Mouse (Mus musculus) hindbrain, postnatal 0 days (tissue): ENCODE data around the gene Flii. TPM values are rescaled to one million over a fixed set of nuclear protein-coding genes. Genes with fewer than 3 reads are reported as not detected.

Experiments used
- ATAC-seq: fragments of 200-750 bp; cut with Nextera tagmentation; 2 replicates; pipeline ENCODE4 v1.8.0; 2017; ENCODE audit warnings: mild to moderate bottlenecking, moderate TSS enrichment, moderate library complexity
- DNase-seq: peaks from one replicate; pipeline ENCODE4 v3.0.0-alpha.2; 2015; ENCODE audit warnings: low spot score
- H3K27ac ChIP-seq: fragments of 300-500 bp; sonication (generic); 2 replicates; pipeline ENCODE4 v1.5.1; 2014; ENCODE audit warnings: mild to moderate bottlenecking
- H3K27me3 ChIP-seq: fragments of 300-500 bp; sonication (generic); 2 replicates; pipeline ENCODE4 v1.6.1; 2014; ENCODE audit warnings: low read length, mixed read lengths; ENCODE audit not compliant: insufficient read depth
- H3K36me3 ChIP-seq: fragments of 300-500 bp; sonication (generic); 2 replicates; pipeline ENCODE4 v1.6.1; 2014; ENCODE audit warnings: low read length, mixed read lengths; ENCODE audit not compliant: insufficient read depth
- H3K4me1 ChIP-seq: fragments of 300-500 bp; sonication (generic); 2 replicates; pipeline ENCODE4 v1.6.1; 2014; ENCODE audit warnings: antibody characterized with exemption, low read length, mixed read lengths; ENCODE audit not compliant: insufficient read depth
- H3K4me2 ChIP-seq: fragments of 300-500 bp; sonication (generic); 2 replicates; pipeline ENCODE4 v1.6.1; 2014; ENCODE audit warnings: low read depth, mild to moderate bottlenecking, low read length, moderate library complexity, mixed read lengths
- H3K4me3 ChIP-seq: fragments of 300-500 bp; sonication (generic); 2 replicates; pipeline ENCODE4 v1.5.1; 2014; ENCODE audit warnings: low read length
- H3K9ac ChIP-seq: fragments of 300-500 bp; sonication (generic); replicated peaks from 2 replicates; pipeline ENCODE4 v1.6.1; 2014; ENCODE audit warnings: mild to moderate bottlenecking, low read length, moderate library complexity, mixed read lengths
- H3K9me3 ChIP-seq: fragments of 300-500 bp; sonication (generic); 2 replicates; pipeline ENCODE4 v1.6.1; 2016; ENCODE audit warnings: low read length, mixed read lengths
- CTCF ChIP-seq: IDR thresholded peaks from 2 replicates; pipeline ENCODE4 v1.5.1; 2016; ENCODE audit warnings: antibody characterized with exemption, control low read depth, low read depth
- WGBS: fragments of 180-500 bp; shearing (Covaris S2); extraction: QIAGEN DNeasy Blood & Tissue Kit; methylation state at CpG from one replicate; pipeline ENCODE4 v1.1.7; 2014; 5-methylcytosine and 5-hydroxymethylcytosine counted together
- polyA plus RNA-seq: library from polyadenylated mRNA; unstranded; fragments of >200 nt; fragmentation: Nextera tagmentation; extraction: Ambion mirVana; gene quantifications from 2 replicates; pipeline ENCODE4 v1.2.1, GENCODE M21; 2015
- total RNA-seq: library from RNA; depleted of rRNA; stranded (reverse); fragments of >200 nt; gene quantifications from 2 replicates; pipeline ENCODE4 v1.2.3, GENCODE M21; 2014

The Flii gene
- total and polyA plus RNA-seq, 2 experiments from 2014 or later = 39.9 to 112 TPM

DNA sequence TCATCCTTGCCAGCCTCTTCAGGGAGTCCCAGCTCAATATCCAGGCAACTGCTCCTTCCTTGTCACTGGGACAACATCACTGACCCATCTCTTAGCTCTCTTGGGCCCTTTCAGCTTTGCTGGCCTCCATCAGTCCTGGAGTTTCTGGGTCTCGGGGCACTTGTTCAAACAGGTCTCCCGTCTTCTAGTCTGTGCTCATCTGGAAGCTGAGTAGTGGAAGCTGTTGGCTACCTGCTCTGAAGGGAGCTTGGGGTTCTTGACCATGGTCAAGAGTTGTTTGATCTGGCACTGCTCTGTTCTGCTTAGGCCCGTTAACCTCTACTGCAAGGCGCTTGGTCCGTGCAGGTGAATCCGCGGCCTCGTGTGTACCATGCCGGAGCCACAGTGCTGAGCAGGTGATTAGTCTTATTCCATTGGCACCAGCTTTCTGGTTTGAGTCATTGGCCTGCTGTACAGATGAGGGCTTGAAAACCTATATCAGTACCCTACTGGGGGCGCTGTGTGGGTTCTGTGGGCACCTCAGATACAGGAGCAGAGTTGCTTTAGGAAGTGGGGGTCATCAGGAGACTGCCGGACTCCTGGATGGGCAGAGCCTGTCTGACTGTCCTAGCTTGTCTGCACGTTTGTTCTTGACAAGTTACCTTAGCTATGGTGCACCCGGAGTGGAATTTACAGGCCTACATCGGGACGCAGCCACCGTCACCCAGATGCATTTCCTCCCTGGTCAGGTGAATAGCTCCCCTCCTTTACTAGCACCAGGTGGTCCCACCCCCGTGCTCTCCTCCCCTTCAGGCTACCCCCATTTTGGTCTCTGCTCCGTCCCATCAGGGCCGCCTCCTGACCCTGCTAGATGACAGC is 22.8 kb downstream of the Flii start:
- Histone ChIP-seq H3K36me3 (peaks cover 41% of the 10 kb centered on the region), H3K4me3 (no peak overlapping the region), H3K9me3 (no peaks in the 10 kb centered on the region), H3K27ac (no peak overlapping the region), H3K27me3 (no peaks in the 10 kb centered on the region), H3K9ac (no peak overlapping the region), H3K4me1 (peaks cover 14% of the 10 kb centered on the region; the same call in 1 of the 2 replicates), H3K4me2 (no peak overlapping the region)
- TF ChIP-seq CTCF = no peak
- DNase-seq = peak; percentile 34
- no peak for ATAC-seq
- WGBS = 87% methylated on average over 19 of the region's 19 CpGs

GRCm38 (mm10) chr11:60703131-60703530 is 23.9 kb downstream of the Flii start:
- no peaks in the 10 kb centered on the region for H3K9me3 ChIP-seq
- peak; percentile 83 for TF ChIP-seq CTCF
- 10% methylated on average over 4 of the region's 4 CpGs for WGBS
- H3K27me3 ChIP-seq = no peaks in the 10 kb centered on the region
- H3K4me3 ChIP-seq = no peak overlapping the region
- DNase-seq = peak; percentile 90
- H3K27ac ChIP-seq = 0 out of 2 replicates have a peak overlapping the region, but pooled peaks have one; percentile 15
- peaks cover 30% of the 10 kb centered on the region for H3K36me3 ChIP-seq
- H3K4me2 ChIP-seq = no peak overlapping the region
- ATAC-seq = peak; percentile 61
- H3K4me1 ChIP-seq = peaks cover 23% of the 10 kb centered on the region; the same call in 1 of the 2 replicates
- H3K9ac ChIP-seq = no peak overlapping the region

- peaks cover 15% of the 10 kb centered on the region; the same call in 1 of the 2 replicates for H3K36me3 ChIP-seq
- no peaks in the 10 kb centered on the region for H3K9me3 ChIP-seq
- no peak overlapping the region for H3K4me3 ChIP-seq
- WGBS = 77% methylated on average over 4 of the region's 4 CpGs
- DNase-seq (no peak), ATAC-seq (no peak)
- H3K9ac ChIP-seq = no peak overlapping the region
- H3K4me1 ChIP-seq = peaks cover 23% of the 10 kb centered on the region; the same call in 1 of the 2 replicates
- H3K27me3 ChIP-seq = no peaks in the 10 kb centered on the region
- H3K4me2 ChIP-seq = no peak overlapping the region
- TF ChIP-seq CTCF = no peak
- H3K27ac ChIP-seq = no peak overlapping the region
Observed at GRCm38 (mm10) chr11:60701611-60702010, 25.5 kb downstream of the Flii start.

- peak; percentile 11; the same call in 1 of the 2 replicates for TF ChIP-seq CTCF
- H3K4me2 ChIP-seq = peak overlapping the region; percentile 92
- H3K4me3 ChIP-seq = peak overlapping the region; percentile 78
- peak overlapping the region; percentile 76; the same call in 1 of the 2 replicates for H3K27ac ChIP-seq
- H3K9me3 ChIP-seq = no peaks in the 10 kb centered on the region
- H3K36me3 ChIP-seq = 0 out of 2 replicates have a peak, but pooled peaks cover 10% of the 10 kb centered on the region
- H3K4me1 ChIP-seq = peaks cover 23% of the 10 kb centered on the region; the same call in 1 of the 2 replicates
- DNase-seq (no peak), ATAC-seq (no peak)
- peak overlapping the region; percentile 78 for H3K9ac ChIP-seq
- H3K27me3 ChIP-seq = no peaks in the 10 kb centered on the region
- WGBS = 15% methylated on average over 12 of the region's 12 CpGs
Observed at GRCm38 (mm10) chr11:60700320-60701185, 26.5 kb downstream of the Flii start.

DNA sequence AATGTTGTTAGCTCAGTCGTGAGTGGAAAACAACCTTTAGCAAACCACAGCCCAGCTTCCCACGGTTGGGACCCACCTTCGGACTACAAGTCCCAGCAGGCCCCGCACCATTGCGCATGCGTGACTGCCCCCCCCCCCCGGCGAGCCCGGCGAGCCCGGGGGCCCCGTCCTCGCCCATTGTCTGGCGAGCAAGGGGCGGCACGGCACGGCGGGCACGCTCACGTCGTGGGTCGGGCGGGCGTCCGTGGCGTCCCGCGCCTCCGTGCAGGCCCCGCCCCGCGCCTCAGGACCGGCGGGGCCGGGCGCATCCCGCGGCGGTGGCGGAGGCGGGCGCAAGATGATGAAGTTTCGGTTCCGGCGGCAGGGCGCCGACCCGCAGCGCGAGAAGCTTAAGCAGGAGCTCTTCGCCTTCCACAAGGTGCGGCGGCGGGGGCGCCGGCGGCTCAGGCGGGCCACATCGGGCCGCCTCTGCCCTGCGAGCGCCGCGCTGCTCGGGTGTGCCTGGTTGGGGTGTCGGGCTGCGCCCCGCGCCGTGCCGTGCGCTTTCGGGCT is 27.5 kb downstream of the Flii start, which contains the start of gene Llgl1:
Llgl1 (plus strand) TSS at position 200 of the 552 bp plus-strand sequence.
- WGBS = under 1% methylated on average over 69 of the region's 73 CpGs
- Histone ChIP-seq H3K4me2 (peak within 1 kb of the TSS; percentile 92), H3K4me3 (peak within 1 kb of the TSS; percentile 78), H3K27ac (peak within 1 kb of the TSS; percentile 76), H3K9me3 (no peaks in the 10 kb centered on the region), H3K27me3 (no peaks in the 10 kb centered on the region), H3K4me1 (peaks cover 23% of the 10 kb centered on the region; the same call in 1 of the 2 replicates), H3K36me3 (0 out of 2 replicates have a peak, but pooled peaks cover 7% of the 10 kb centered on the region), H3K9ac (peak within 1 kb of the TSS; percentile 78)
- no peak for TF ChIP-seq CTCF
- peak; percentile 93 for ATAC-seq
- peak; percentile 96 for DNase-seq
